Comparison of ENCODE assay signal across 8 mouse cellular contexts in genomic region chr16:19760074-19760473, GRCm38 (mm10). TPM values are rescaled to one million over a fixed set of nuclear protein-coding genes. Genes with fewer than 3 reads are reported as not detected.
DNase-seq lines count a peak whose midpoint lies in the region; ATAC-seq lines count a peak whose summit lies in the region.

Gene B3gnt5 (plus strand): TSS chr16:19760208.

- peak within 1 kb of the TSS; percentile 82 for H3K9ac ChIP-seq in intestine, embryonic 16.5 days (ENCODE audit: low read depth, low read length)
- H3K9ac ChIP-seq in neural tube, embryonic 12.5 days = peak within 1 kb of the TSS; percentile 89

- peak within 1 kb of the TSS; percentile 73 for H3K4me3 ChIP-seq in intestine, embryonic 16.5 days (ENCODE audit: low read length)
- peak within 1 kb of the TSS; percentile 76 for H3K4me3 ChIP-seq in neural tube, embryonic 12.5 days

- 0 out of 2 replicates have a peak, but pooled peaks cover 3% of the 10 kb centered on the region for H3K4me1 ChIP-seq in intestine, embryonic 16.5 days (ENCODE audit: control insufficient read depth, insufficient read depth, low read length)
- H3K4me1 ChIP-seq in neural tube, embryonic 12.5 days = peaks cover 11% of the 10 kb centered on the region; the same call in 1 of the 2 replicates

- H3K36me3 ChIP-seq in intestine, embryonic 16.5 days (ENCODE audit: control insufficient read depth, insufficient read depth, low read length) = no peaks in the 10 kb centered on the region
- H3K36me3 ChIP-seq in neural tube, embryonic 12.5 days = peaks cover under 1% of the 10 kb centered on the region

- peak within 1 kb of the TSS; percentile 96 for H3K4me2 ChIP-seq in intestine, embryonic 16.5 days (ENCODE audit: low read depth, low read length)
- peak within 1 kb of the TSS; percentile 67 for H3K4me2 ChIP-seq in neural tube, embryonic 12.5 days (replicated peaks)

- WGBS in intestine, embryonic 16.5 days = under 1% methylated on average over 15 of the region's 15 CpGs
- WGBS in neural tube, embryonic 12.5 days = under 1% methylated on average over 15 of the region's 15 CpGs

- H3K9me3 ChIP-seq in intestine, embryonic 16.5 days (ENCODE audit: control insufficient read depth, low read length) = no peaks in the 10 kb centered on the region
- no peaks in the 10 kb centered on the region for H3K9me3 ChIP-seq in neural tube, embryonic 12.5 days

- no peaks in the 10 kb centered on the region for H3K27me3 ChIP-seq in intestine, embryonic 16.5 days (replicated peaks; ENCODE audit: control insufficient read depth, insufficient read depth, low read length)
- H3K27me3 ChIP-seq in neural tube, embryonic 12.5 days (replicated peaks) = no peaks in the 10 kb centered on the region

- ATAC-seq in common myeloid progenitor, adult 5-6 weeks (replicated peaks; ENCODE audit: low read depth, poor library complexity, severe bottlenecking) = peak; percentile 81
- ATAC-seq in intestine, embryonic 16.5 days = peak; percentile 96
- peak; percentile 96 for ATAC-seq in neural tube, embryonic 12.5 days (ENCODE audit: low FRiP score, low read depth)

- H3K27ac ChIP-seq in intestine, embryonic 16.5 days (ENCODE audit: low read length) = peak within 1 kb of the TSS; percentile 72
- H3K27ac ChIP-seq in neural tube, embryonic 12.5 days = peak within 1 kb of the TSS; percentile 79; the same call in 1 of the 2 replicates

- peak; percentile 31 for DNase-seq in adrenal gland, adult 2 months
- DNase-seq in adrenal gland, adult 8-10 months = no peak
- DNase-seq in heart, adult 18-20 months = peak; percentile 43 to 47
- DNase-seq in lung, adult 18-20 months = peak; percentile 77 to 82
- peak; percentile 46 to 48 for DNase-seq in thymus, postnatal 36 days

RNA-seq across cellular contexts. Expression of gene B3gnt5, which starts in this region (rescaled TPM):
- under 1 TPM; 0.24 to 0.75 TPM for total RNA-seq in adrenal gland, adult 2 months (2021)
- 0.15 TPM in 1 of 2 replicates, not detected in the other for polyA plus RNA-seq in adrenal gland, adult 2 months (2012; rRNA removed)
- total RNA-seq in adrenal gland, adult 8-10 months (2022) = 1 to 10 TPM in 1 of 4 experiments, under 1 TPM in 3; 0.31 to 1.1 (median 0.54) TPM
- total RNA-seq in common myeloid progenitor, adult 5-6 weeks (2017) = 24.2 and 29.3 TPM in 2 replicates
- total RNA-seq in heart, adult 18-20 months (2021) = 1 to 10 TPM in 1 of 2 experiments, under 1 TPM in 1; 0.42 to 2.1 TPM
- 5.6 and 7.7 TPM in 2 replicates for polyA plus RNA-seq in intestine, embryonic 16.5 days (2015; fragmentation: Nextera tagmentation; extraction: Ambion mirVana)
- 42.8 and 43.7 TPM in 2 replicates for polyA plus RNA-seq in neural tube, embryonic 12.5 days (2016; fragmentation: Nextera tagmentation; extraction: Ambion mirVana)

Comparison
In these comparisons a context has a peak if more than half of its experiments do, and no peak if none do; other contexts are left out.
1. Peak in DNase-seq in adrenal gland, adult 2 months; RNA of the gene not detected or under 1 TPM.